Mouse (Mus musculus): ENCODE measurements around the gene Herc2.

GRCm38 (mm10) chr7:56019930-56020253 lies 30.1 kb upstream of the Herc2 start, which contains the start of gene Nipa1:
- TF ChIP-seq CTCF (IDR thresholded peaks at IDR 0.05; ENCODE audit: control insufficient read depth, insufficient read depth, low read length) (no peak), POLR2A (IDR thresholded peaks at IDR 0.05; ENCODE audit: borderline replicate concordance, control insufficient read depth, low read depth, low read length) (no peak)

Measured in bone marrow, adult 2 months (tissue).